Mouse (Mus musculus) thymus, adult 2 months (tissue): ENCODE measurements around the gene Mn1.

Experiments used
- CTCF ChIP-seq: fragments of 200-500 bp; IDR thresholded peaks from 2 replicates; pipeline ENCODE4 v1.5.1; 2012; ENCODE audit warnings: mild to moderate bottlenecking, control low read depth, low read length, moderate library complexity, borderline replicate concordance; ENCODE audit not compliant: control insufficient read depth, poor library complexity, insufficient read depth; ENCODE audit errors: extremely low read depth
- POLR2A ChIP-seq: fragments of 200-500 bp; IDR thresholded peaks from 2 replicates; pipeline ENCODE4 v1.6.1; 2012; ENCODE audit warnings: mild to moderate bottlenecking, low read length, control low read depth, moderate library complexity; ENCODE audit not compliant: control insufficient read depth, poor library complexity, insufficient read depth; ENCODE audit errors: extremely low read depth

- TF ChIP-seq POLR2A, result no peak
- TF ChIP-seq CTCF, result no peak
These were observed 37.7 kb downstream of the Mn1 start for GRCm38 (mm10) chr5:111454876-111455275.
